Mouse (Mus musculus) thymus, adult 2 months (tissue): ENCODE data around the gene Ripk3.
A peak's percentile ranks its signal among the peaks of the same experiment; 100 is the strongest.

ENCODE experiments used
- CTCF ChIP-seq: fragments of 200-500 bp; IDR thresholded peaks from 2 replicates; pipeline ENCODE4 v1.5.1; 2012; ENCODE audit warnings: mild to moderate bottlenecking, control low read depth, low read length, moderate library complexity, borderline replicate concordance; ENCODE audit not compliant: control insufficient read depth, poor library complexity, insufficient read depth; ENCODE audit errors: extremely low read depth
- POLR2A ChIP-seq: fragments of 200-500 bp; IDR thresholded peaks from 2 replicates; pipeline ENCODE4 v1.6.1; 2012; ENCODE audit warnings: mild to moderate bottlenecking, low read length, control low read depth, moderate library complexity; ENCODE audit not compliant: control insufficient read depth, poor library complexity, insufficient read depth; ENCODE audit errors: extremely low read depth

- no peak for TF ChIP-seq POLR2A
- peak; percentile 64; the same call in 1 of the 2 replicates for TF ChIP-seq CTCF
Observed at GRCm38 (mm10) chr14:55822435-55822990, 33.8 kb upstream of the Ripk3 start.
